Mouse (Mus musculus): ENCODE data around the gene Xylb.

Xylb gene

GRCm38 (mm10) chr9:119401801-119402214 is 44.6 kb downstream of the Xylb start, which contains the start of gene Acvr2b:
Gene Acvr2b (plus strand): TSS chr9:119402118.
- DNase-seq (ENCODE audit: low read depth): peak; percentile 97

GRCm38 (mm10) chr9:119402253-119403235 is 45.4 kb downstream of the Xylb start:
- peak; percentile 62 for DNase-seq (ENCODE audit: low read depth)

GRCm38 (mm10) chr9:119403236-119403641 is 46.1 kb downstream of the Xylb start:
- DNase-seq (ENCODE audit: low read depth): peak; percentile 10

- DNase-seq (ENCODE audit: low read depth): no peak
Measured at GRCm38 (mm10) chr9:119404090-119404489, 46.9 kb downstream of the Xylb start.

- DNase-seq (ENCODE audit: low read depth): no peak
Measured at GRCm38 (mm10) chr9:119407884-119408283, 50.7 kb downstream of the Xylb start.

GRCm38 (mm10) chr9:119408898-119409664 is 51.9 kb downstream of the Xylb start:
- DNase-seq (ENCODE audit: low read depth): no peak

- no peak for DNase-seq (ENCODE audit: low read depth)
Measured at GRCm38 (mm10) chr9:119409864-119410263, 52.7 kb downstream of the Xylb start.

DNA sequence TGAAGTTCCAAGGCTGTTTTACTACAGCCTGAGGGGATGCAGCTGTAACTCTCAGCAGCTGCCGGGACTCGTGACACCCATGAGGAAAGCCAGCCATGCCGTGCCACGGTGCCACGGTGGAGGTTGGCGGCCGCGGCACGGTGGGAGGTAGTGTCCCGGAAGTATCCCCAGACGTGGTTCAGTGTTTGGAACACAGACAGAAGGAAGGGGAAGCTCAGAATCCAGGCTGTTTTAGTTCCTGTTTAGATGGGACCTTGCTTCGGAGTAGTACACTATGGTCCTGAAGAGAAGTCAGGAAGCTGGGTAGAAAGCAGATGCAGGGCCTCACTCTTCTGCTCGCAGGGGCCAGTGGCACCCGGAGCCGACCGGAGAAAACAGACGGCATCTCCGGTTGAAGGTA is 60.8 kb downstream of the Xylb start:
- no peak for DNase-seq (ENCODE audit: low read depth)

- no peak for DNase-seq (ENCODE audit: low read depth)
Measured at GRCm38 (mm10) chr9:119419852-119420438, 62.8 kb downstream of the Xylb start.

DNA sequence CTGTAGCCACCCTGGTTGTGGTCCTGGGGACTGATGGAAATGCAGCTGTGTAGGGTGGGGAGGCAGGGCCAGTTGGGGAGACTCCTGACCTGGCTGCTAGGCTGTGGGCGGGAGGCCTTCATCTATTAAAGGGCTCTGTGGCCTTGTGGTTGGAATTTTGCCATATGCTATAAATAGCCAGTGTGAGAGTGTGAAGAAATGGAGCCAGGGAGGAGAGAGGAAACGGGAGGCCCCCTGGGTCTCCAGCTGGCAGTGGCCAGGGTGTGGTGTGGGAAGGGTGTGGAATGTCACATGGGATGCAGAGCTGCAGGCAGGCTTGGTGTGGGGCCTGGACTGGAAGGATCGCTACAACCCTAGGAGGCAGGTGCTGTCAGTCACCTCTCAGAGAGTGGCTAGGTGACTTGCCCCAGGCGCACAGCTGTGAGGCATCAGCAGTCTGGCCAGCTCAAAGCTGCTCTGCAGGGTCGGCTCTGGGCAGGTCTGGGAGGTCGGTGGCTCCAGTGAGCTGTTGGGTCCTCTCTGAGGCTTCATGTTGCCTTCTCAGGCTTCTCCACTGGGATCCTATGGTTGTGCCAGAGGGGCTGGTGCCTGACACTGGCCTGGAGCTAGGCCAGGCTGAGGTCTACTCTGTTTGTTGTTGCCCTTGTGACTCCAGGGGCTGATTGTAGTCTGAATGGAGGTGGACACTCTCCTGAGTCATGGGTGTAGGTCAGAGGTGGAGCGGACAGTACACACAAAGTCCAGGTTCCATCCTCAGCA is 68.2 kb downstream of the Xylb start:
- peak; percentile 85 for DNase-seq (ENCODE audit: low read depth)

- DNase-seq (ENCODE audit: low read depth): no peak
Measured at GRCm38 (mm10) chr9:119425976-119426415, 68.8 kb downstream of the Xylb start.

DNA sequence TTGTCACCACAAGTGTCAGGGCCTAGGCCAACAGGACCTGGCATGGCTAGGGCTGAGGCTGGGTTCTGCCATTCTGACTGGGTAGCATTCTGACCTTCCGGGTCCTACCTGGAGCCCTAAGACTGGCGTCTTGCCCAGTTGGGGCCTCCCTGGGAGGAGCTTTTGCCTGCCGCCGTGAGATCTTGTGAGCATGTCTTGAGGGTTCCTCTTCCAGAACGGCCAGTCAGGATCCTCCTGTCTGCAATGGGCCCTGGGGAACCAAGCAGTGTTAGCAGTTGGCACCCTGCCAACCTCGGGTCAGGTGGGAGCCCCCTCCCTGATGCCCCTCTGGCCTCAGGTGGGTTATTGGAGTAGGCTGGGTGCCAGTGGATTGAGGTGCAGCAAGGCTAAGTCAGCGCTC is 69.3 kb downstream of the Xylb start:
- DNase-seq (ENCODE audit: low read depth): no peak

DNA sequence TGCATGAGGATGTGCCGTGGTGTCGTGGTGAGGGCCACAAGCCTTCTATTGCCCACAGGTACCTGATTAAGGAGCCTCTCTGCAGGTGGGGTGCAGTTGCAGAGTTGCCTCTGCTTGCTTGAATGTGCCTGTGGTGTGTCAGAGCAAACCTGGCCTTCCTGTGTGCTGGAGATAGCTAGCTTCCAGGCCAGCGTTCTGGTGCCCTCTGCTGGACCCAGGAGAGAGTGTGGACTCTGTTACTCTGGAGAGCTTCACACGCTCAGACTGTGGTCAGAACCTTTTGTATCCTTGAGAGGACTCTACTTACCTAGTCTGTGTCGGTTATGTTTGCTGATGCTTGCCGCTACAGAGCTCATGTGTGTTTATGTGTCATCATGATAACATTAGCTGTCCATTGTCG is 73.1 kb downstream of the Xylb start:
- DNase-seq (ENCODE audit: low read depth): peak; percentile 89

DNA sequence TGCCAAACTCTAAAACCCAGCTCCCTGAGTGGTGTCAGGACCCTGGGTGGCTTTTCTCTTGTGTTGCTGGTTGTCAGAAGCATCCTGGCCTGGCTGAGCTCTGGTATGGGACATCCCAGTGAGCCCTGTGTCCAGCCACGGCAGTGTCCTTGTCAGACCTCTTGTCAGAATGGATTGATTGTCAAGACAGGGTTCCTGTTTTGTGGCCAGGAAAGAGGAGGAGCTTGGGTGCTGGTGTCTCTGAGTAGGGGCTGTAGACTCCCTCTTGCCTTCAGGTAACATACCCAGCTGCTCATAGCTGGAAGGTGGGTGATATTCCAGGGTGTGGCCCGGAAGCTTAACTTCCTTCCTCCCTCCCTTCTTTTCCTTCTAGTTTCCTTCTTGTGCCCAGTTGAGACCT is 78.7 kb downstream of the Xylb start:
- DNase-seq (ENCODE audit: low read depth): no peak

GRCm38 (mm10) chr9:119438065-119438464 is 80.9 kb downstream of the Xylb start:
- no peak for DNase-seq (ENCODE audit: low read depth)

DNA sequence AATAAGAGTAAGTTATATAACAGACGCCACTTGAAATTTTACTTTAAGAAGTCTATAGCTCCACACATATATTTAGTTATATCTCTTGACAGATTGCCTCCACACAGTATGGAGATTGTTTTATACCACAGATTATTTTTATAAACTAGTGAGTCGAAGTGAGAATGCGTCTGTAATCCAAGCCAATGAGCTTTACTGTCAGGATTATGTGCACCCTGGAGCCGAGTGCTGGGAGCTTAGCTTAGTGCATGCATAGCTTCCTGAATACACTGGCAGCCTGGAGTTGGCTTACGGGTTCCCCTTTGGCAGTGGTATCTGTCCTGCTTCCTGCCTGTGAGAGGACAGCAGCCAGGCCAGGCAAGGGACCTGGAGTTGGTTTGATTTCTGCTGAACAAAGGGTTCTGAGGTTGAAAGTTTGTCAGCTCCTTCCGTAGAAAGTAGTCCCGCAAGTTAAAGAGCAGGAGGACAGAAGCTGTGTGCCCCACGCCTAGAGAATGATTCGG is 81.4 kb downstream of the Xylb start:
- peak; percentile 10 for DNase-seq (ENCODE audit: low read depth)
